Mouse (Mus musculus) embryonic facial prominence, embryonic 13.5 days (tissue): Measurements from ENCODE around the gene Degs1. TPM values are rescaled to one million over a fixed set of nuclear protein-coding genes. Genes with fewer than 3 reads are reported as not detected.

Source experiments
- polyA plus RNA-seq: library from polyadenylated mRNA; unstranded; fragments of >200 nt; fragmentation: Nextera tagmentation; extraction: Ambion mirVana; gene quantifications from 2 replicates; pipeline ENCODE4 v1.2.1, GENCODE M21; 2015

Gene Degs1
- polyA plus RNA-seq, 1 experiment from 2014 or later, result 100 TPM

Other genes starting within 250 kb of the Degs1 start
- gene Srp9, start 158.1 kb downstream of the Degs1 start, polyA plus RNA-seq, result 163 and 166 TPM in 2 replicates
- not detected in 2 replicates for gene Vmn1r1, start 118.3 kb downstream of the Degs1 start, polyA plus RNA-seq
- gene Fbxo28, start 58.8 kb upstream of the Degs1 start, polyA plus RNA-seq, result 18.1 and 22.3 TPM in 2 replicates
- gene Trp53bp2, start 126.4 kb upstream of the Degs1 start, polyA plus RNA-seq, result 25.2 and 26.5 TPM in 2 replicates
- gene Capn2, start 234.8 kb upstream of the Degs1 start, polyA plus RNA-seq, result 125 and 128 TPM in 2 replicates